Comparison of ENCODE assay signal across 8 mouse cellular contexts in the genomic region with DNA sequence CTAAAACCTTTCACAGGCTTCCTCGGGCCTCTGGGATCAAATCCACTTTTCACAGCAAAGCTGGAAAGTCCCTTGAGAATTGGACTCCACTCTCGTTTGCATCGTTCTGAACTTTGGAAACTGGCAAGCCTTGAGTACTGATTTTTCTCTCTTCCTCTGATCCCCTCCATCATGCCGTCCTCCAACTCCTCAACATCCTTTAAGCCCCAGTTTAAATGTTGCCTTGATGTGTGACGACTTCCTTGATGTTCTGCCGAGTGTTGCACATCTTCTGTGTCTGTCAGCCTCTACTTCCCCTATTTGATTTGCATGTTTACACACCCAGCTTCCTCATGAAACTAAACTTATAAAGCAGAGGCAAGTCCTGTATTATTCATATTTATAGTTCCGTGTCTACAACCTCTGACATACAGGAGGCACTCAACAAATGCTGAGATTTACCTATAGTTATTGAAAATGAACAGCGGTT. TPM values are rescaled to one million over a fixed set of nuclear protein-coding genes. Genes with fewer than 3 reads are reported as not detected.
A peak's percentile ranks its signal among the peaks of the same experiment; 100 is the strongest.
DNase-seq lines count a peak whose midpoint lies in the region; ATAC-seq and TF ChIP-seq lines count a peak whose summit lies in the region.

No protein-coding gene starts in this region.

- no peak overlapping the region for H3K9ac ChIP-seq in heart, adult 2 months (ENCODE audit: low read depth, low read length)
- peak overlapping the region; percentile 13; the same call in 1 of the 2 replicates for H3K9ac ChIP-seq in hindbrain, embryonic 11.5 days (ENCODE audit: low read depth, low read length)

- ATAC-seq in hindbrain, embryonic 11.5 days (ENCODE audit: low FRiP score): no peak

- TF ChIP-seq EP300 in heart, adult 2 months (IDR thresholded peaks at IDR 0.05; ENCODE audit: insufficient read depth, low read depth, low read length): no peak

- no peaks in the 10 kb centered on the region for H3K9me3 ChIP-seq in hindbrain, embryonic 11.5 days (ENCODE audit: control insufficient read depth, low read length)

- no peaks in the 10 kb centered on the region for H3K79me2 ChIP-seq in heart, adult 2 months (replicated peaks; ENCODE audit: control insufficient read depth, insufficient read depth, low read length)

- no peak for TF ChIP-seq CTCF in heart, adult 2 months (IDR thresholded peaks at IDR 0.05)

- H3K4me3 ChIP-seq in heart, adult 2 months: no peak overlapping the region
- H3K4me3 ChIP-seq in hindbrain, embryonic 11.5 days (ENCODE audit: low read depth, low read length): peak overlapping the region; percentile 61

- TF ChIP-seq POLR2A in heart, adult 2 months (IDR thresholded peaks at IDR 0.05; ENCODE audit: insufficient read depth, low read depth, low read length): no peak

- no peaks in the 10 kb centered on the region for H3K36me3 ChIP-seq in heart, adult 2 months (ENCODE audit: control insufficient read depth, insufficient read depth, low read length)
- no peaks in the 10 kb centered on the region for H3K36me3 ChIP-seq in hindbrain, embryonic 11.5 days (ENCODE audit: control insufficient read depth, insufficient read depth, low read length)

- WGBS in heart, adult 2 months: 32% methylated on average over 8 of the region's 8 CpGs
- WGBS in hindbrain, embryonic 11.5 days: 48% methylated on average over 8 of the region's 8 CpGs

- DNase-seq in heart, adult 2 months: peak in 1 of 2 experiments; percentile 28
- DNase-seq in heart, postnatal 25 days (ENCODE audit: low spot score): no peak
- peak; percentile 17 for DNase-seq in embryo, embryonic 11 days
- peak; percentile 19 for DNase-seq in hindbrain, embryonic 11.5 days (ENCODE audit: low spot score)
- DNase-seq in lung, postnatal 25 days (ENCODE audit: low spot score): peak; percentile 44
- DNase-seq in spleen, adult 18-20 months: peak; percentile 13 to 25
- DNase-seq in adrenal gland, adult 2 months: no peak
- DNase-seq in layer of hippocampus, adult 8-10 months (ENCODE audit: low spot score in 2 of 2): no peak

- peaks cover 3% of the 10 kb centered on the region for H3K27me3 ChIP-seq in heart, adult 2 months (ENCODE audit: control insufficient read depth, insufficient read depth, low read length)
- peaks cover 2% of the 10 kb centered on the region; the same call in 1 of the 2 replicates for H3K27me3 ChIP-seq in hindbrain, embryonic 11.5 days (ENCODE audit: control insufficient read depth, insufficient read depth, low read length)

- peak overlapping the region; percentile 40 for H3K4me2 ChIP-seq in hindbrain, embryonic 11.5 days (replicated peaks; ENCODE audit: low read depth, low read length)

- H3K4me1 ChIP-seq in heart, adult 2 months (ENCODE audit: control insufficient read depth, insufficient read depth, low read length): no peaks in the 10 kb centered on the region; the same call in 1 of the 2 replicates
- H3K4me1 ChIP-seq in hindbrain, embryonic 11.5 days (replicated peaks; ENCODE audit: control insufficient read depth, insufficient read depth, low read length): no peaks in the 10 kb centered on the region

- intact Hi-C loops in heart, adult 2 months (cut with DNase I): loop anchor here (10.0 kb wide), 1 partner anchor 194 kb away; no protein-coding TSS in a partner anchor
- intact Hi-C loops in heart, postnatal 25 days (cut with DNase I): no loop called here

- H3K27ac ChIP-seq in heart, adult 2 months: peak overlapping the region; percentile 81; the same call in 1 of the 2 replicates
- H3K27ac ChIP-seq in hindbrain, embryonic 11.5 days (ENCODE audit: low read depth, low read length): no peak overlapping the region

RNA-seq across cellular contexts. Expression of a gene that starts 1.0 kb away (rescaled TPM):
- 1 to 10 TPM; 3.1 TPM for total RNA-seq in heart, adult 2 months (2021)
- polyA plus RNA-seq in heart, adult 2 months (2012; rRNA removed): 2.1 and 2.4 TPM in 2 replicates
- 1 to 10 TPM; 3.6 to 4.9 TPM for total RNA-seq in heart, postnatal 25 days (2021)
- polyA plus RNA-seq in hindbrain, embryonic 11.5 days (2014; fragmentation: Nextera tagmentation; extraction: Ambion mirVana): 10.4 and 13.0 TPM in 2 replicates
- total RNA-seq in adrenal gland, adult 2 months (2021): 10 to 100 TPM in 1 of 2 experiments, 1 to 10 TPM in 1; 6.4 to 13.7 TPM
- polyA plus RNA-seq in adrenal gland, adult 2 months (2012; rRNA removed): 5.4 and 5.8 TPM in 2 replicates
- 10 to 100 TPM; 66.5 to 69.8 (median 69.7) TPM for total RNA-seq in layer of hippocampus, adult 8-10 months (2022)

Comparison
In these comparisons a context has a peak if more than half of its experiments do, and no peak if none do; other contexts are left out.
1. DNase-seq: peak in embryo, embryonic 11 days (single experiment), hindbrain, embryonic 11.5 days (single experiment), lung, postnatal 25 days (single experiment) and spleen, adult 18-20 months (2 of 2); none in heart, postnatal 25 days (single experiment), adrenal gland, adult 2 months (single experiment) and layer of hippocampus, adult 8-10 months (0 of 2).
2. RNA of a gene that starts 1.0 kb away (total RNA-seq): 66.5 to 69.8 TPM in layer of hippocampus, adult 8-10 months; 6.4 to 13.7 TPM in adrenal gland, adult 2 months, 3.6 to 4.9 TPM in heart, postnatal 25 days and 3.1 TPM in heart, adult 2 months; every median in the first group is over 4 times any median in the second.